Mouse (Mus musculus) heart, embryonic 14.5 days (tissue): ENCODE data around the gene Tiparp. TPM values are rescaled to one million over a fixed set of nuclear protein-coding genes. Genes with fewer than 3 reads are reported as not detected.

Experiments
- ATAC-seq: fragments of 200-750 bp; cut with Nextera tagmentation; 2 replicates; pipeline ENCODE4 v1.8.0; 2017; ENCODE audit warnings: low read depth, moderate TSS enrichment; ENCODE audit not compliant: insufficient number of reproducible peaks, insufficient read depth, low FRiP score
- H3K27ac ChIP-seq, 2 experiments: fragments of 200-500 bp in 1 of 2; fragments of 300-500 bp in 1 of 2; sonication (generic) in 1 of 2; replicated peaks in 1 of 2; 2 replicates each; pipeline ENCODE4 v1.5.1; 2012 to 2014; ENCODE audit warnings: low read depth in 2 of 2, low read length in 2 of 2, control low read depth in 1 of 2, mild to moderate bottlenecking in 1 of 2, mixed read lengths in 1 of 2; ENCODE audit not compliant: control insufficient read depth in 1 of 2, insufficient read depth in 1 of 2
- H3K27me3 ChIP-seq: fragments of 300-500 bp; sonication (generic); 2 replicates; pipeline ENCODE4 v1.6.1; 2014; ENCODE audit warnings: mild to moderate bottlenecking, low read length, control low read depth; ENCODE audit not compliant: control insufficient read depth, insufficient read depth
- H3K36me3 ChIP-seq: fragments of 300-500 bp; sonication (generic); 2 replicates; pipeline ENCODE4 v1.6.1; 2014; ENCODE audit warnings: mild to moderate bottlenecking, control low read depth, low read length, mixed read lengths; ENCODE audit not compliant: control insufficient read depth, insufficient read depth
- H3K4me1 ChIP-seq, 2 experiments: fragments of 200-500 bp in 1 of 2; fragments of 300-500 bp in 1 of 2; sonication (generic) in 1 of 2; 2 replicates each; pipeline ENCODE4 v1.6.1; 2012 to 2014; ENCODE audit warnings: low read length in 2 of 2, control low read depth in 1 of 2, mixed read lengths in 1 of 2; ENCODE audit not compliant: control insufficient read depth in 2 of 2, insufficient read depth in 2 of 2
- H3K4me2 ChIP-seq: fragments of 300-500 bp; sonication (generic); 2 replicates; pipeline ENCODE4 v1.6.1; 2014; ENCODE audit warnings: mild to moderate bottlenecking, low read length
- H3K4me3 ChIP-seq, 2 experiments: fragments of 200-500 bp in 1 of 2; fragments of 300-500 bp in 1 of 2; sonication (generic) in 1 of 2; 2 replicates each; pipeline ENCODE4 v1.5.1; 2012 to 2014; ENCODE audit warnings: low read length in 2 of 2, mild to moderate bottlenecking in 2 of 2, control low read depth in 1 of 2, low read depth in 1 of 2, moderate library complexity in 1 of 2; ENCODE audit not compliant: control insufficient read depth in 1 of 2, insufficient read depth in 1 of 2
- H3K9ac ChIP-seq: fragments of 300-500 bp; sonication (generic); 2 replicates; pipeline ENCODE4 v1.6.1; 2014; ENCODE audit warnings: mild to moderate bottlenecking, low read length
- H3K9me3 ChIP-seq: fragments of 300-500 bp; sonication (generic); 2 replicates; pipeline ENCODE4 v1.6.1; 2016; ENCODE audit warnings: low read length, control low read depth; ENCODE audit not compliant: control insufficient read depth
- WGBS: fragments of 180-500 bp; shearing (Covaris S2); extraction: QIAGEN DNeasy Blood & Tissue Kit; methylation state at CpG from one replicate; pipeline ENCODE4 v1.1.7; 2014; 5-methylcytosine and 5-hydroxymethylcytosine counted together
- polyA plus RNA-seq: library from polyadenylated mRNA; unstranded; fragments of >200 nt; fragmentation: Nextera tagmentation; extraction: Ambion mirVana; gene quantifications from 2 replicates; pipeline ENCODE4 v1.2.1, GENCODE M21; 2014

Tiparp gene
- polyA plus RNA-seq, 1 experiment from 2014 or later: 26.6 TPM

DNA sequence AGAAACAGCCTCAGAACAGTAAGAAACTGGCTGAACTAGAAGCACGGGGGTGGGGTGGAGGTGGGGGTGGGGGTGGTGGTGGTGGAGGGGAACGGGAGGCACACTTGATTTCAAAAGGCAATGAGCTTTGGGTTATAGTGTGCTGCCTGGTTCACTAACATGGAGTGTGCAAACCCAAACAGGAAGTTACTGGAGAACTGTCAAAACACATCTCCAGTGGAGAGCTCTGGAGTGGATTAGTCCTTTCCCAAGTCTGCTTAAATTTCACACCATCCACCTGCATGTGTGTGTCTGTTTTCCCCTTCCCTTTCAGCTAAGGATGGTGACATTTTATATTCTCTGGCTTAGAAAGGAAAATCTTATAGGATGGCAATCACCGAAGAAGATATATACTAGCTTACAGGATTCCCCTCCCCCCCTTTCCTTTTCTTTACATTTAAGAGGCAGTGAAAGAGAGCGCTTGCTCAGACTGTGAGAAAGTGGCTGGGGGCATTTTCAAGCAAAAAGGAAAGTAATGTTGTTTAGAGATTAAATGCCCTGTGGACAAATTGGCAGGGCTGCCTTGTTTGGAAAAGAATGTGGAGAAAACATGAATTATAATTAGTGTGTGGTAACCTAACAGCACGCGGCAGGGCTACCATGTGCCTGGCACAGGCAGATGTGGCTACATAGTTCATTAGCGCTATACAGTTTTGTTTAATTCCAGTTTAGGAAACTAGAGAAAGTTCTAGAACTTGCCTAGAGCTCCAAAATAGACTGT lies 70.0 kb downstream of the Tiparp start:
- peaks cover 3 to 7% of the 10 kb centered on the region in 2 experiments; a peak in 2 of 4 replicates for H3K4me1 ChIP-seq
- no peak for ATAC-seq
- no peak overlapping the region for H3K4me3 ChIP-seq
- no peak overlapping the region for H3K4me2 ChIP-seq
- H3K9me3 ChIP-seq: no peaks in the 10 kb centered on the region
- no peaks in the 10 kb centered on the region for H3K36me3 ChIP-seq
- no peaks in the 10 kb centered on the region for H3K27me3 ChIP-seq
- H3K27ac ChIP-seq: no peak overlapping the region
- no peak overlapping the region for H3K9ac ChIP-seq
- 69% methylated on average over 7 of the region's 7 CpGs for WGBS

DNA sequence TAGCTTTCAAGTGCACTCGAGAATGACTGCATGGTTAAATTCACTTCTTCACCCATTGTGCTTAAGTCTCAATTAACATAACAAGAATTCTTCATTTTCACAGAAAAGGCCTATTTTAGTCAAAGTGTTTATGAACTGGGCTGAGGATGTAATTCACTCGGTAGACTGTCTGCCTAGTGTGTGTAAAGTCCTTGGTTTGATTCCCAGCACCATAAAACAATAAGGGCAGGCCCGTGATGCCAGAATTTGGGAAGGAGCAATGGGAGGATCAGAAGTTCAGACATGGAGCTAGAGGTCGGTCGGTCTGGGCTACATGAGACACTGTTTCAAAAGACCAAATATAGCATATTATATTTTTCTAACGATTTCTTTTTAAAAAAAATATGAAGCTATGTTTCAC lies 70.9 kb downstream of the Tiparp start:
- H3K4me3 ChIP-seq: no peak overlapping the region
- peaks cover 3 to 13% of the 10 kb centered on the region in 2 experiments; a peak in 3 of 4 replicates for H3K4me1 ChIP-seq
- H3K27ac ChIP-seq: no peak overlapping the region
- no peaks in the 10 kb centered on the region for H3K27me3 ChIP-seq
- ATAC-seq: no peak
- H3K9me3 ChIP-seq: no peaks in the 10 kb centered on the region
- H3K36me3 ChIP-seq: no peaks in the 10 kb centered on the region
- WGBS: 86% methylated on average over 6 of the region's 6 CpGs
- H3K9ac ChIP-seq: no peak overlapping the region
- H3K4me2 ChIP-seq: no peak overlapping the region

DNA sequence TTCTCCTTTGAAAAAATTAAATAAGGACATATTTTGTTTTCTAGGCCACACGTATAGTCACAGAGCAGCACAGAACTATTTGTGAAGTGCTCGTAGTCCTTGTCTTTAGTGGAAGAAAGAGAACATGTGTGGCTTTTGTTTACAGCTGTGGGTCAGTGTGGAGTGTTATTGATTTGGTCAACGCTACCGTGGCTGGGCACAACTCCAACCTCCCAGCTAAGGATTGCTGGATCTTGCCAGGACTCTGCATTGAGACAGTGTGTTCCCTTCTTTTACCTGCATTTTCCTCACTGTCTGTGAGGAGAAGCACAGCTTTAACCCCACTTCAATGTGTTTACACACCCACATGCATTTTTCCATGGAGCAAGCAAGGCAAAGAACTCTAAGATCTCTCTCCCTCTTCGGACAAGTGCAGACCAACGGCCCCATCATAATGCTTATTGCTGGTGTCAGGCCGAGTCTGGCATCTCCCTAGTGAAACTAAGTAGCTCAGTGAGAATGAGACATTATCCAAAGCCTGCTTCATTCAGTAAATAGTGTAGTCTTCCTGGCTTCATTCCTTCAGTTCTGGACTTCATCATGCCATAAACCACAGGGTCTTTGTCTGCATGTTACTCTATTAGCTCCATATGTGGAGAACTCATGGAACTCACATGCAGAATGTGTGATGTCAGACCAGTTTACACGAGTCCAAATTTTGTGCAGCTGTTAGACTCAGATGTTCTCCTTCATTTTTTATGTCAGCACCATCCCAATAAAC lies 73.3 kb downstream of the Tiparp start:
- Histone ChIP-seq H3K4me2 (no peak overlapping the region), H3K9me3 (no peaks in the 10 kb centered on the region), H3K4me3 (no peak overlapping the region), H3K9ac (no peak overlapping the region), H3K4me1 (peaks cover 3 to 13% of the 10 kb centered on the region in 2 experiments; a peak in 3 of 4 replicates), H3K27me3 (no peaks in the 10 kb centered on the region), H3K36me3 (no peaks in the 10 kb centered on the region), H3K27ac (no peak overlapping the region)
- no peak for ATAC-seq
- WGBS: 80% methylated on average over 8 of the region's 8 CpGs

DNA sequence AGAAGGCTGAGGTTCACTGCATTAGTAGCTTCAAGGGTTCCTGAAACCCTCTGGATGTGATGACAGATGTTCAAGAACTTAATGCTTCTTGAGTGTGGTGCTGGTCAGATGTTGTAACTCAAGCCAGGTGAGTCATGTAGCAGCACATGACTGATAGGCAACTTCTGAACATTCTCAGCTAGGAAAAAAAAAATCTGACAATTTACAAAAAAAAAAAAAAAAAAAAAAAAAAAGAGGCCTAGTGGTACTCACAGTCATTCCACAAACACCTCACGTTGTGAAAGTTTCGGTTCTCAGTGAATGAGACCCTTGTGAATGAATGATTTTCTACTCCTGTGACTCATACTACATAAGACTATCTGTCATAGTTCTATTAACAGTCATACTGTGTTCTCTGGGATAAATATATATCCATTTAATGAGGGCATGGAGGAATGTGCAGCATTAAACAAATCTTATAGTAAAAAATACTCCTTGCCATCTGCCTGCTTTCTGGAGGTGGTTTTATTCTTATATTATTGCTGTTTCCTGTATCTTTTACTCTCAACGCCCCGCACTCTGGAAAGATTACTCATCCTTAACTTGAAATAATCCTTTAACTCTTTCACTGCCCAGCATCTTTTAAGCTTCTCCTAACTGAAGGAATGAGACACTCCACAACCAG lies 75.3 kb downstream of the Tiparp start:
- 13% methylated on average over 4 of the region's 4 CpGs for WGBS
- ATAC-seq: 0 out of 2 replicates have a peak, but pooled peaks have one; percentile 50
- Histone ChIP-seq H3K9ac (no peak overlapping the region), H3K36me3 (no peaks in the 10 kb centered on the region), H3K4me2 (peak overlapping the region; percentile 50), H3K9me3 (no peaks in the 10 kb centered on the region), H3K27ac (no peak overlapping the region), H3K4me1 (peaks cover 5 to 22% of the 10 kb centered on the region in 2 experiments; a peak in 3 of 4 replicates), H3K4me3 (no peak overlapping the region), H3K27me3 (no peaks in the 10 kb centered on the region)

Other genes starting within 250 kb of the Tiparp start
- gene Ssr3, start 135.8 kb upstream of the Tiparp start, polyA plus RNA-seq: 225 and 230 TPM in 2 replicates
- 5.9 and 9.2 TPM in 2 replicates for gene Lekr1, start 137.8 kb downstream of the Tiparp start, polyA plus RNA-seq